Mouse (Mus musculus): Measurements from ENCODE around the gene Utrn.

DNA sequence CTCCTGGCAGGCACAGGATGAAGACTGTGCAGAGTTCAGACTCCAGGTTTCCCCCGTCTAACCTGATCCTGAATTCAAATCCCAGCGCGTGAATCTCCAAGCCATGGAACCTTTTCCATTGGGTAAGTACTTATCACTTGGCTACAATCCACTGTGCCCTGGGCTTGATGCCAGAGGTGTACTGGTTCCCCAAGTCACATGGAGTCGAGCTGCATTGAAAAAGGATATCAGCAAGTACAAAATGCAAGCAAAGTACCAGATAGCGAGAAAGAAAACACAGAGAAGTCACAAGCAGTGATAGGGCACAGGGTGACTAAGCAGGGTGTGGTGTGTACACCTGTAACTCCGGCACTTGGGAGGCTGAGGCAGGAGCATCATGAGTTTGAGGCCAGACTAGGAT, 14.9 kb downstream of the Utrn start:
- TF ChIP-seq PAX5 (IDR thresholded peaks at IDR 0.05; ENCODE audit: low read length) = no peak
- TF ChIP-seq POLR2A (IDR thresholded peaks at IDR 0.05; ENCODE audit: low read depth, low read length) = no peak
- TF ChIP-seq CTCF (conservative IDR thresholded peaks at IDR 0.05 in 1 of 2, IDR thresholded peaks at IDR 0.05 in 1 of 2; ENCODE audit: low read depth in 2 of 2, low read length in 2 of 2) = no peak
- TF ChIP-seq RAD21 (IDR thresholded peaks at IDR 0.05; ENCODE audit: low read depth, low read length) = no peak
- no peak for TF ChIP-seq TCF12 (IDR thresholded peaks at IDR 0.05; ENCODE audit: low read depth, low read length)
- TF ChIP-seq EP300 (IDR thresholded peaks at IDR 0.05; ENCODE audit: low read length) = no peak
- TF ChIP-seq ZC3H11A (IDR thresholded peaks at IDR 0.05; ENCODE audit: low read depth, low read length) = no peak
- TF ChIP-seq BHLHE40 (IDR thresholded peaks at IDR 0.05; ENCODE audit: low read depth, low read length) = no peak
- TF ChIP-seq POLR2AphosphoS2 (IDR thresholded peaks at IDR 0.05; ENCODE audit: low read depth, low read length) = no peak
- TF ChIP-seq ZKSCAN1 (IDR thresholded peaks at IDR 0.05; ENCODE audit: borderline replicate concordance, low read depth, low read length) = no peak
- TF ChIP-seq MAX (IDR thresholded peaks at IDR 0.05; ENCODE audit: low read length) = no peak
- no peak for TF ChIP-seq CHD2 (IDR thresholded peaks at IDR 0.05; ENCODE audit: low read length)
- no peak for TF ChIP-seq HCFC1 (IDR thresholded peaks at IDR 0.05; ENCODE audit: low read depth, low read length)
